Mouse (Mus musculus): Measurements from ENCODE around the gene 4833439L19Rik. TPM values are rescaled to one million over a fixed set of nuclear protein-coding genes. Genes with fewer than 3 reads are reported as not detected.

Gene 4833439L19Rik
- polyA plus RNA-seq, 1 experiment = 701 TPM

GRCm38 (mm10) chr13:54562562-54562961, 2.7 kb downstream of the 4833439L19Rik start:
- H3K27ac ChIP-seq (ENCODE audit: insufficient read depth, low read depth, low read length) = peak overlapping the region; percentile 82
- 30% methylated on average over 7 of the region's 7 CpGs for WGBS

GRCm38 (mm10) chr13:54560608-54561007, 4.6 kb downstream of the 4833439L19Rik start:
- Histone ChIP-seq H3K27me3 (replicated peaks; ENCODE audit: control insufficient read depth, insufficient read depth, low read length) (no peaks in the 10 kb centered on the region), H3K27ac (ENCODE audit: insufficient read depth, low read depth, low read length) (peak overlapping the region; percentile 72), H3K4me1 (ENCODE audit: control insufficient read depth, insufficient read depth, low read length) (peaks cover 41% of the 10 kb centered on the region), H3K4me3 (ENCODE audit: insufficient read depth, low read depth, low read length) (no peak overlapping the region), H3K36me3 (ENCODE audit: control insufficient read depth, insufficient read depth, low read length) (peaks cover 23% of the 10 kb centered on the region)
- 76% methylated on average over 7 of the region's 7 CpGs for WGBS
- TF ChIP-seq CTCF (conservative IDR thresholded peaks at IDR 0.05; ENCODE audit: insufficient read depth, insufficient read length, low read depth, low read length) (no peak), POLR2A (IDR thresholded peaks at IDR 0.05; ENCODE audit: low read depth, low read length) (no peak)
- no peak for DNase-seq

More at GRCm38 (mm10) chr13:54562562-54562961, 2.7 kb downstream of the 4833439L19Rik start:
- peak; percentile 26 for TF ChIP-seq POLR2A (IDR thresholded peaks at IDR 0.05; ENCODE audit: low read depth, low read length)
- TF ChIP-seq CTCF (conservative IDR thresholded peaks at IDR 0.05; ENCODE audit: insufficient read depth, insufficient read length, low read depth, low read length) = no peak
- H3K27me3 ChIP-seq (replicated peaks; ENCODE audit: control insufficient read depth, insufficient read depth, low read length) = no peaks in the 10 kb centered on the region
- H3K36me3 ChIP-seq (ENCODE audit: control insufficient read depth, insufficient read depth, low read length) = peaks cover 16% of the 10 kb centered on the region; the same call in 1 of the 2 replicates
- DNase-seq = peak; percentile 97
- H3K4me3 ChIP-seq (ENCODE audit: insufficient read depth, low read depth, low read length) = no peak overlapping the region
- peaks cover 36% of the 10 kb centered on the region for H3K4me1 ChIP-seq (ENCODE audit: control insufficient read depth, insufficient read depth, low read length)

GRCm38 (mm10) chr13:54559656-54560055, 5.6 kb downstream of the 4833439L19Rik start:
- H3K4me3 ChIP-seq (ENCODE audit: insufficient read depth, low read depth, low read length) = no peak overlapping the region

GRCm38 (mm10) chr13:54557652-54558051, 7.6 kb downstream of the 4833439L19Rik start:
- TF ChIP-seq POLR2A (IDR thresholded peaks at IDR 0.05; ENCODE audit: low read depth, low read length) (no peak), CTCF (conservative IDR thresholded peaks at IDR 0.05; ENCODE audit: insufficient read depth, insufficient read length, low read depth, low read length) (no peak)
- Histone ChIP-seq H3K36me3 (ENCODE audit: control insufficient read depth, insufficient read depth, low read length) (peaks cover 25% of the 10 kb centered on the region), H3K4me1 (ENCODE audit: control insufficient read depth, insufficient read depth, low read length) (peaks cover 39% of the 10 kb centered on the region), H3K27ac (ENCODE audit: insufficient read depth, low read depth, low read length) (peak overlapping the region; percentile 59), H3K4me3 (ENCODE audit: insufficient read depth, low read depth, low read length) (no peak overlapping the region), H3K27me3 (replicated peaks; ENCODE audit: control insufficient read depth, insufficient read depth, low read length) (no peaks in the 10 kb centered on the region)
- peak; percentile 91 for DNase-seq
- WGBS = 62% methylated on average over 1 of the region's 1 CpGs

More at GRCm38 (mm10) chr13:54559656-54560055, 5.6 kb downstream of the 4833439L19Rik start:
- H3K36me3 ChIP-seq (ENCODE audit: control insufficient read depth, insufficient read depth, low read length) = peaks cover 23% of the 10 kb centered on the region
- DNase-seq = peak; percentile 69
- TF ChIP-seq POLR2A (IDR thresholded peaks at IDR 0.05; ENCODE audit: low read depth, low read length) = no peak
- TF ChIP-seq CTCF (conservative IDR thresholded peaks at IDR 0.05; ENCODE audit: insufficient read depth, insufficient read length, low read depth, low read length) = no peak
- peak overlapping the region; percentile 21 for H3K27ac ChIP-seq (ENCODE audit: insufficient read depth, low read depth, low read length)
- no peaks in the 10 kb centered on the region for H3K27me3 ChIP-seq (replicated peaks; ENCODE audit: control insufficient read depth, insufficient read depth, low read length)
- WGBS = 66% methylated on average over 2 of the region's 2 CpGs
- H3K4me1 ChIP-seq (ENCODE audit: control insufficient read depth, insufficient read depth, low read length) = peaks cover 41% of the 10 kb centered on the region

- no peaks in the 10 kb centered on the region for H3K27me3 ChIP-seq (replicated peaks; ENCODE audit: control insufficient read depth, insufficient read depth, low read length)
- 60% methylated on average over 3 of the region's 3 CpGs for WGBS
- peaks cover 28% of the 10 kb centered on the region for H3K36me3 ChIP-seq (ENCODE audit: control insufficient read depth, insufficient read depth, low read length)
- TF ChIP-seq CTCF (conservative IDR thresholded peaks at IDR 0.05; ENCODE audit: insufficient read depth, insufficient read length, low read depth, low read length) (no peak), POLR2A (IDR thresholded peaks at IDR 0.05; ENCODE audit: low read depth, low read length) (no peak)
- H3K4me1 ChIP-seq (ENCODE audit: control insufficient read depth, insufficient read depth, low read length) = peaks cover 39% of the 10 kb centered on the region
- peak; percentile 87 for DNase-seq
- no peak overlapping the region for H3K27ac ChIP-seq (ENCODE audit: insufficient read depth, low read depth, low read length)
- no peak overlapping the region for H3K4me3 ChIP-seq (ENCODE audit: insufficient read depth, low read depth, low read length)
These were observed 8.4 kb downstream of the 4833439L19Rik start for GRCm38 (mm10) chr13:54556796-54557195.

GRCm38 (mm10) chr13:54556176-54556575, 9.1 kb downstream of the 4833439L19Rik start:
- TF ChIP-seq POLR2A (IDR thresholded peaks at IDR 0.05; ENCODE audit: low read depth, low read length) (no peak), CTCF (conservative IDR thresholded peaks at IDR 0.05; ENCODE audit: insufficient read depth, insufficient read length, low read depth, low read length) (no peak)
- no peak for DNase-seq
- 81% methylated on average over 9 of the region's 9 CpGs for WGBS
- Histone ChIP-seq H3K4me3 (ENCODE audit: insufficient read depth, low read depth, low read length) (no peak overlapping the region), H3K36me3 (ENCODE audit: control insufficient read depth, insufficient read depth, low read length) (peaks cover 29% of the 10 kb centered on the region), H3K27me3 (replicated peaks; ENCODE audit: control insufficient read depth, insufficient read depth, low read length) (no peaks in the 10 kb centered on the region), H3K4me1 (ENCODE audit: control insufficient read depth, insufficient read depth, low read length) (peaks cover 35% of the 10 kb centered on the region; the same call in 1 of the 2 replicates), H3K27ac (ENCODE audit: insufficient read depth, low read depth, low read length) (no peak overlapping the region)

GRCm38 (mm10) chr13:54548036-54548435, 17.2 kb downstream of the 4833439L19Rik start:
- peak; percentile 58 for DNase-seq
- WGBS = 46% methylated on average over 7 of the region's 7 CpGs
- Histone ChIP-seq H3K36me3 (ENCODE audit: control insufficient read depth, insufficient read depth, low read length) (peaks cover 18% of the 10 kb centered on the region), H3K4me3 (ENCODE audit: insufficient read depth, low read depth, low read length) (no peak overlapping the region), H3K4me1 (ENCODE audit: control insufficient read depth, insufficient read depth, low read length) (peaks cover 12% of the 10 kb centered on the region; the same call in 1 of the 2 replicates), H3K27me3 (replicated peaks; ENCODE audit: control insufficient read depth, insufficient read depth, low read length) (no peaks in the 10 kb centered on the region), H3K27ac (ENCODE audit: insufficient read depth, low read depth, low read length) (no peak overlapping the region)
- TF ChIP-seq POLR2A (IDR thresholded peaks at IDR 0.05; ENCODE audit: low read depth, low read length) (no peak), CTCF (conservative IDR thresholded peaks at IDR 0.05; ENCODE audit: insufficient read depth, insufficient read length, low read depth, low read length) (no peak)
